Mouse (Mus musculus) forebrain, embryonic 11.5 days (tissue): Measurements from ENCODE around the gene Asb8. TPM values are rescaled to one million over a fixed set of nuclear protein-coding genes. Genes with fewer than 3 reads are reported as not detected.

ENCODE experiments used
- ATAC-seq: fragments of 200-750 bp; cut with Nextera tagmentation; replicated peaks from 2 replicates; pipeline ENCODE4 v1.8.0; 2017; ENCODE audit warnings: moderate TSS enrichment; ENCODE audit not compliant: low FRiP score
- DNase-seq: peaks from one replicate; pipeline ENCODE4 v3.0.0-alpha.2; 2017; ENCODE audit warnings: low spot score
- H3K27ac ChIP-seq: fragments of 300-500 bp; sonication (generic); 2 replicates; pipeline ENCODE4 v1.5.1; 2014; ENCODE audit warnings: low read depth, low read length
- H3K27me3 ChIP-seq: fragments of 300-500 bp; sonication (generic); 2 replicates; pipeline ENCODE4 v1.6.1; 2014; ENCODE audit warnings: mild to moderate bottlenecking, low read length, mixed read lengths; ENCODE audit not compliant: control insufficient read depth, insufficient read depth
- H3K36me3 ChIP-seq: fragments of 300-500 bp; sonication (generic); 2 replicates; pipeline ENCODE4 v1.6.1; 2014; ENCODE audit warnings: mild to moderate bottlenecking, low read length, moderate library complexity, mixed read lengths; ENCODE audit not compliant: control insufficient read depth, insufficient read depth
- H3K4me1 ChIP-seq: fragments of 300-500 bp; sonication (generic); replicated peaks from 2 replicates; pipeline ENCODE4 v1.6.1; 2014; ENCODE audit warnings: low read length, mixed read lengths; ENCODE audit not compliant: control insufficient read depth, insufficient read depth
- H3K4me2 ChIP-seq: fragments of 300-500 bp; sonication (generic); 2 replicates; pipeline ENCODE4 v1.6.1; 2014; ENCODE audit warnings: low read depth, mild to moderate bottlenecking, low read length, moderate library complexity, mixed read lengths; ENCODE audit not compliant: severe bottlenecking
- H3K4me3 ChIP-seq: fragments of 300-500 bp; sonication (generic); 2 replicates; pipeline ENCODE4 v1.5.1; 2014; ENCODE audit warnings: low read depth, low read length
- H3K9ac ChIP-seq: fragments of 300-500 bp; sonication (generic); 2 replicates; pipeline ENCODE4 v1.6.1; 2014; ENCODE audit warnings: low read length
- H3K9me3 ChIP-seq: fragments of 300-500 bp; sonication (generic); 2 replicates; pipeline ENCODE4 v1.6.1; 2016; ENCODE audit warnings: low read length, mixed read lengths; ENCODE audit not compliant: control insufficient read depth
- WGBS: fragments of 180-500 bp; shearing (Covaris S2); extraction: QIAGEN DNeasy Blood & Tissue Kit; methylation state at CpG from one replicate; pipeline ENCODE4 v1.1.7; 2014; 5-methylcytosine and 5-hydroxymethylcytosine counted together
- polyA plus RNA-seq: library from polyadenylated mRNA; unstranded; fragments of >200 nt; fragmentation: Nextera tagmentation; extraction: Ambion mirVana; gene quantifications from 2 replicates; pipeline ENCODE4 v1.2.1, GENCODE M21; 2014

Asb8 gene
- polyA plus RNA-seq, 1 experiment from 2014 or later, result 47.4 TPM

GRCm38 (mm10) chr15:98139763-98140162 is 25.7 kb downstream of the Asb8 start:
- peaks cover 1% of the 10 kb centered on the region; the same call in 1 of the 2 replicates for H3K4me1 ChIP-seq
- no peaks in the 10 kb centered on the region for H3K9me3 ChIP-seq
- no peaks in the 10 kb centered on the region for H3K27me3 ChIP-seq
- H3K36me3 ChIP-seq, result no peaks in the 10 kb centered on the region; the same call in 1 of the 2 replicates
- ATAC-seq (no peak), DNase-seq (no peak)
- no peak overlapping the region for H3K4me3 ChIP-seq
- 86% methylated on average over 7 of the region's 7 CpGs for WGBS
- H3K27ac ChIP-seq, result no peak overlapping the region
- no peak overlapping the region for H3K9ac ChIP-seq
- no peak overlapping the region for H3K4me2 ChIP-seq

GRCm38 (mm10) chr15:98136871-98137270 is 28.6 kb downstream of the Asb8 start:
- Histone ChIP-seq H3K4me1 (no peaks in the 10 kb centered on the region), H3K27ac (no peak overlapping the region), H3K4me2 (no peak overlapping the region), H3K9ac (no peak overlapping the region), H3K4me3 (no peak overlapping the region), H3K9me3 (no peaks in the 10 kb centered on the region), H3K27me3 (no peaks in the 10 kb centered on the region), H3K36me3 (peaks cover 4% of the 10 kb centered on the region; the same call in 1 of the 2 replicates)
- 93% methylated on average over 9 of the region's 9 CpGs for WGBS
- no peak for DNase-seq
- no peak for ATAC-seq

GRCm38 (mm10) chr15:98135671-98136070 is 29.8 kb downstream of the Asb8 start:
- 92% methylated on average over 13 of the region's 13 CpGs for WGBS
- peaks cover 4% of the 10 kb centered on the region; the same call in 1 of the 2 replicates for H3K36me3 ChIP-seq

GRCm38 (mm10) chr15:98134666-98135065 is 30.8 kb downstream of the Asb8 start:
- Histone ChIP-seq H3K9ac (no peak overlapping the region), H3K9me3 (no peaks in the 10 kb centered on the region), H3K27ac (no peak overlapping the region), H3K4me2 (no peak overlapping the region), H3K36me3 (peaks cover 4% of the 10 kb centered on the region), H3K27me3 (no peaks in the 10 kb centered on the region), H3K4me3 (no peak overlapping the region), H3K4me1 (no peaks in the 10 kb centered on the region)
- DNase-seq (no peak), ATAC-seq (no peak)
- WGBS, result 77% methylated on average over 3 of the region's 3 CpGs

More at GRCm38 (mm10) chr15:98135671-98136070, 29.8 kb downstream of the Asb8 start:
- H3K9me3 ChIP-seq, result no peaks in the 10 kb centered on the region
- no peak overlapping the region for H3K9ac ChIP-seq
- H3K4me3 ChIP-seq, result no peak overlapping the region
- no peak overlapping the region for H3K4me2 ChIP-seq
- H3K4me1 ChIP-seq, result no peaks in the 10 kb centered on the region
- no peak for ATAC-seq
- no peak for DNase-seq
- H3K27me3 ChIP-seq, result no peaks in the 10 kb centered on the region
- H3K27ac ChIP-seq, result no peak overlapping the region

GRCm38 (mm10) chr15:98134034-98134433 is 31.4 kb downstream of the Asb8 start:
- 93% methylated on average over 4 of the region's 4 CpGs for WGBS
- Histone ChIP-seq H3K4me3 (no peak overlapping the region), H3K9ac (no peak overlapping the region), H3K27me3 (no peaks in the 10 kb centered on the region), H3K4me2 (no peak overlapping the region), H3K36me3 (peaks cover 4% of the 10 kb centered on the region), H3K4me1 (no peaks in the 10 kb centered on the region), H3K9me3 (no peaks in the 10 kb centered on the region), H3K27ac (no peak overlapping the region)
- no peak for ATAC-seq
- DNase-seq, result no peak

GRCm38 (mm10) chr15:98133471-98133870 is 32.0 kb downstream of the Asb8 start:
- Histone ChIP-seq H3K4me3 (no peak overlapping the region), H3K27me3 (no peaks in the 10 kb centered on the region), H3K9ac (no peak overlapping the region), H3K4me1 (no peaks in the 10 kb centered on the region), H3K4me2 (no peak overlapping the region), H3K36me3 (peaks cover 4% of the 10 kb centered on the region), H3K27ac (no peak overlapping the region), H3K9me3 (no peaks in the 10 kb centered on the region)
- DNase-seq (no peak), ATAC-seq (no peak)
- WGBS, result 86% methylated on average over 3 of the region's 3 CpGs

GRCm38 (mm10) chr15:98131942-98132655 is 33.3 kb downstream of the Asb8 start:
- no peak overlapping the region for H3K4me2 ChIP-seq
- no peak overlapping the region for H3K27ac ChIP-seq
- DNase-seq, result no peak
- no peak overlapping the region for H3K4me3 ChIP-seq
- no peaks in the 10 kb centered on the region for H3K4me1 ChIP-seq
- no peaks in the 10 kb centered on the region for H3K9me3 ChIP-seq
- ATAC-seq, result no peak
- H3K9ac ChIP-seq, result no peak overlapping the region
- peaks cover 4% of the 10 kb centered on the region for H3K36me3 ChIP-seq
- 89% methylated on average over 15 of the region's 15 CpGs for WGBS
- no peaks in the 10 kb centered on the region for H3K27me3 ChIP-seq

- 88% methylated on average over 7 of the region's 7 CpGs for WGBS
Observed at GRCm38 (mm10) chr15:98131451-98131850, 34.0 kb downstream of the Asb8 start.

GRCm38 (mm10) chr15:98131001-98131400 is 34.4 kb downstream of the Asb8 start:
- H3K9ac ChIP-seq, result no peak overlapping the region
- H3K36me3 ChIP-seq, result peaks cover 4% of the 10 kb centered on the region
- no peaks in the 10 kb centered on the region for H3K4me1 ChIP-seq
- no peaks in the 10 kb centered on the region for H3K27me3 ChIP-seq
- no peak overlapping the region for H3K4me3 ChIP-seq
- ATAC-seq, result no peak
- WGBS, result 96% methylated on average over 4 of the region's 4 CpGs
- no peak overlapping the region for H3K27ac ChIP-seq
- no peaks in the 10 kb centered on the region for H3K9me3 ChIP-seq
- no peak for DNase-seq
- no peak overlapping the region for H3K4me2 ChIP-seq

More at GRCm38 (mm10) chr15:98131451-98131850, 34.0 kb downstream of the Asb8 start:
- H3K4me2 ChIP-seq, result no peak overlapping the region
- no peak overlapping the region for H3K9ac ChIP-seq
- no peak overlapping the region for H3K4me3 ChIP-seq
- peaks cover 4% of the 10 kb centered on the region for H3K36me3 ChIP-seq
- H3K4me1 ChIP-seq, result no peaks in the 10 kb centered on the region
- H3K27ac ChIP-seq, result no peak overlapping the region
- no peak for DNase-seq
- no peak for ATAC-seq
- H3K9me3 ChIP-seq, result no peaks in the 10 kb centered on the region
- no peaks in the 10 kb centered on the region for H3K27me3 ChIP-seq
